Mouse (Mus musculus): ENCODE measurements around the gene Abca13. TPM values are rescaled to one million over a fixed set of nuclear protein-coding genes. Genes with fewer than 3 reads are reported as not detected.
"Not testable (repeated sequence)": the region's sequence is repeated elsewhere in the genome, so short reads cannot be mapped to it uniquely, and the experiment has no call there.

Abca13 gene
- polyA plus RNA-seq, 1 experiment from 2014 or later: 0.01 TPM

GRCm38 (mm10) chr11:9226399-9226798 lies 34.7 kb downstream of the Abca13 start:
- no peak overlapping the region for H3K4me2 ChIP-seq (ENCODE audit: low read length)
- no peaks in the 10 kb centered on the region for H3K4me1 ChIP-seq (ENCODE audit: control insufficient read depth, insufficient read depth, low read length)
- WGBS: 82% methylated on average over 4 of the region's 4 CpGs
- DNase-seq (ENCODE audit: low spot score): no peak
- ATAC-seq: no peak
- H3K9me3 ChIP-seq (replicated peaks; ENCODE audit: control insufficient read depth, low read length): no peaks in the 10 kb centered on the region
- H3K27me3 ChIP-seq (replicated peaks; ENCODE audit: control insufficient read depth, insufficient read depth, low read length): no peaks in the 10 kb centered on the region
- H3K4me3 ChIP-seq (ENCODE audit: low read depth, low read length): no peak overlapping the region
- no peak overlapping the region for H3K27ac ChIP-seq (ENCODE audit: low read depth, low read length)
- no peaks in the 10 kb centered on the region for H3K36me3 ChIP-seq (ENCODE audit: control insufficient read depth, insufficient read depth, low read length)
- H3K9ac ChIP-seq (ENCODE audit: low read length): no peak overlapping the region

- H3K4me2 ChIP-seq (ENCODE audit: low read length); H3K9ac ChIP-seq (ENCODE audit: low read length); H3K27me3 ChIP-seq (replicated peaks; ENCODE audit: control insufficient read depth, insufficient read depth, low read length); DNase-seq (ENCODE audit: low spot score); H3K4me3 ChIP-seq (ENCODE audit: low read depth, low read length); H3K27ac ChIP-seq (ENCODE audit: low read depth, low read length); H3K9me3 ChIP-seq (replicated peaks; ENCODE audit: control insufficient read depth, low read length); H3K36me3 ChIP-seq (ENCODE audit: control insufficient read depth, insufficient read depth, low read length); H3K4me1 ChIP-seq (ENCODE audit: control insufficient read depth, insufficient read depth, low read length); ATAC-seq: not testable (repeated sequence)
- 81% methylated on average over 5 of the region's 5 CpGs for WGBS
Observed at GRCm38 (mm10) chr11:9249627-9250026, 57.9 kb downstream of the Abca13 start.

GRCm38 (mm10) chr11:9263072-9263471 lies 71.3 kb downstream of the Abca13 start:
- H3K27me3 ChIP-seq (replicated peaks; ENCODE audit: control insufficient read depth, insufficient read depth, low read length); H3K9me3 ChIP-seq (replicated peaks; ENCODE audit: control insufficient read depth, low read length); H3K4me1 ChIP-seq (ENCODE audit: control insufficient read depth, insufficient read depth, low read length); H3K27ac ChIP-seq (ENCODE audit: low read depth, low read length); H3K36me3 ChIP-seq (ENCODE audit: control insufficient read depth, insufficient read depth, low read length); ATAC-seq; H3K4me2 ChIP-seq (ENCODE audit: low read length); H3K9ac ChIP-seq (ENCODE audit: low read length); H3K4me3 ChIP-seq (ENCODE audit: low read depth, low read length); DNase-seq (ENCODE audit: low spot score): not testable (repeated sequence)
- 52% methylated on average over 3 of the region's 3 CpGs for WGBS

GRCm38 (mm10) chr11:9269090-9269489 lies 77.3 kb downstream of the Abca13 start:
- WGBS: 61% methylated on average over 3 of the region's 3 CpGs

GRCm38 (mm10) chr11:9285204-9285603 lies 93.5 kb downstream of the Abca13 start:
- DNase-seq (ENCODE audit: low spot score) (no peak), ATAC-seq (no peak)
- no peaks in the 10 kb centered on the region for H3K4me1 ChIP-seq (ENCODE audit: control insufficient read depth, insufficient read depth, low read length)
- no peak overlapping the region for H3K4me2 ChIP-seq (ENCODE audit: low read length)
- no peaks in the 10 kb centered on the region for H3K9me3 ChIP-seq (replicated peaks; ENCODE audit: control insufficient read depth, low read length)
- no peaks in the 10 kb centered on the region for H3K27me3 ChIP-seq (replicated peaks; ENCODE audit: control insufficient read depth, insufficient read depth, low read length)
- no peaks in the 10 kb centered on the region for H3K36me3 ChIP-seq (ENCODE audit: control insufficient read depth, insufficient read depth, low read length)
- H3K4me3 ChIP-seq (ENCODE audit: low read depth, low read length): no peak overlapping the region
- WGBS: 75% methylated on average over 3 of the region's 3 CpGs
- H3K9ac ChIP-seq (ENCODE audit: low read length): no peak overlapping the region
- H3K27ac ChIP-seq (ENCODE audit: low read depth, low read length): no peak overlapping the region

More at GRCm38 (mm10) chr11:9269090-9269489, 77.3 kb downstream of the Abca13 start:
- H3K27ac ChIP-seq (ENCODE audit: low read depth, low read length): no peak overlapping the region
- DNase-seq (ENCODE audit: low spot score) (peak; percentile 59), ATAC-seq (peak; percentile 76; the same call in 1 of the 2 replicates)
- no peak overlapping the region for H3K4me3 ChIP-seq (ENCODE audit: low read depth, low read length)
- H3K9ac ChIP-seq (ENCODE audit: low read length): no peak overlapping the region
- no peaks in the 10 kb centered on the region for H3K27me3 ChIP-seq (replicated peaks; ENCODE audit: control insufficient read depth, insufficient read depth, low read length)
- H3K4me1 ChIP-seq (ENCODE audit: control insufficient read depth, insufficient read depth, low read length): no peaks in the 10 kb centered on the region
- no peaks in the 10 kb centered on the region for H3K9me3 ChIP-seq (replicated peaks; ENCODE audit: control insufficient read depth, low read length)
- H3K36me3 ChIP-seq (ENCODE audit: control insufficient read depth, insufficient read depth, low read length): no peaks in the 10 kb centered on the region
- H3K4me2 ChIP-seq (ENCODE audit: low read length): no peak overlapping the region

GRCm38 (mm10) chr11:9285759-9286158 lies 94.0 kb downstream of the Abca13 start:
- no peaks in the 10 kb centered on the region for H3K27me3 ChIP-seq (replicated peaks; ENCODE audit: control insufficient read depth, insufficient read depth, low read length)
- WGBS: 78% methylated on average over 3 of the region's 3 CpGs

GRCm38 (mm10) chr11:9291168-9291567 lies 99.4 kb downstream of the Abca13 start:
- Histone ChIP-seq H3K27me3 (replicated peaks; ENCODE audit: control insufficient read depth, insufficient read depth, low read length) (no peaks in the 10 kb centered on the region), H3K27ac (ENCODE audit: low read depth, low read length) (no peak overlapping the region)
- ATAC-seq: no peak

More at GRCm38 (mm10) chr11:9285759-9286158, 94.0 kb downstream of the Abca13 start:
- DNase-seq (ENCODE audit: low spot score) (no peak), ATAC-seq (no peak)
- Histone ChIP-seq H3K9ac (ENCODE audit: low read length) (no peak overlapping the region), H3K9me3 (replicated peaks; ENCODE audit: control insufficient read depth, low read length) (no peaks in the 10 kb centered on the region), H3K27ac (ENCODE audit: low read depth, low read length) (no peak overlapping the region), H3K36me3 (ENCODE audit: control insufficient read depth, insufficient read depth, low read length) (no peaks in the 10 kb centered on the region), H3K4me1 (ENCODE audit: control insufficient read depth, insufficient read depth, low read length) (no peaks in the 10 kb centered on the region), H3K4me2 (ENCODE audit: low read length) (no peak overlapping the region), H3K4me3 (ENCODE audit: low read depth, low read length) (no peak overlapping the region)

GRCm38 (mm10) chr11:9299615-9300014 lies 107.9 kb downstream of the Abca13 start:
- H3K36me3 ChIP-seq (ENCODE audit: control insufficient read depth, insufficient read depth, low read length): no peaks in the 10 kb centered on the region
- ATAC-seq: no peak
- H3K9me3 ChIP-seq (replicated peaks; ENCODE audit: control insufficient read depth, low read length): no peaks in the 10 kb centered on the region
- DNase-seq (ENCODE audit: low spot score): no peak
- 81% methylated on average over 1 of the region's 1 CpGs for WGBS
- H3K4me2 ChIP-seq (ENCODE audit: low read length): no peak overlapping the region
- H3K4me3 ChIP-seq (ENCODE audit: low read depth, low read length): no peak overlapping the region
- no peaks in the 10 kb centered on the region for H3K27me3 ChIP-seq (replicated peaks; ENCODE audit: control insufficient read depth, insufficient read depth, low read length)
- H3K27ac ChIP-seq (ENCODE audit: low read depth, low read length): no peak overlapping the region
- H3K9ac ChIP-seq (ENCODE audit: low read length): no peak overlapping the region
- no peaks in the 10 kb centered on the region for H3K4me1 ChIP-seq (ENCODE audit: control insufficient read depth, insufficient read depth, low read length)

More at GRCm38 (mm10) chr11:9291168-9291567, 99.4 kb downstream of the Abca13 start:
- Histone ChIP-seq H3K4me2 (ENCODE audit: low read length) (no peak overlapping the region), H3K9ac (ENCODE audit: low read length) (no peak overlapping the region), H3K4me3 (ENCODE audit: low read depth, low read length) (no peak overlapping the region), H3K9me3 (replicated peaks; ENCODE audit: control insufficient read depth, low read length) (no peaks in the 10 kb centered on the region), H3K36me3 (ENCODE audit: control insufficient read depth, insufficient read depth, low read length) (no peaks in the 10 kb centered on the region), H3K4me1 (ENCODE audit: control insufficient read depth, insufficient read depth, low read length) (no peaks in the 10 kb centered on the region)
- no peak for DNase-seq (ENCODE audit: low spot score)
- 89% methylated on average over 7 of the region's 7 CpGs for WGBS

- ATAC-seq (no peak), DNase-seq (ENCODE audit: low spot score) (no peak)
- Histone ChIP-seq H3K27me3 (replicated peaks; ENCODE audit: control insufficient read depth, insufficient read depth, low read length) (no peaks in the 10 kb centered on the region), H3K4me2 (ENCODE audit: low read length) (no peak overlapping the region), H3K27ac (ENCODE audit: low read depth, low read length) (no peak overlapping the region), H3K36me3 (ENCODE audit: control insufficient read depth, insufficient read depth, low read length) (no peaks in the 10 kb centered on the region), H3K4me1 (ENCODE audit: control insufficient read depth, insufficient read depth, low read length) (no peaks in the 10 kb centered on the region), H3K9ac (ENCODE audit: low read length) (no peak overlapping the region), H3K4me3 (ENCODE audit: low read depth, low read length) (no peak overlapping the region), H3K9me3 (replicated peaks; ENCODE audit: control insufficient read depth, low read length) (no peaks in the 10 kb centered on the region)
- 86% methylated on average over 4 of the region's 4 CpGs for WGBS
Observed at GRCm38 (mm10) chr11:9305450-9305849, 113.7 kb downstream of the Abca13 start.
